Mouse (Mus musculus) E14TG2a.4 (cell line): ENCODE results near the gene Hoxb4.

Source experiments
- H3K27me3 ChIP-seq: 2 replicates; pipeline ENCODE4 v1.6.1; 2014; ENCODE audit warnings: low read length, control low read depth; ENCODE audit not compliant: insufficient read depth
- H3K36me3 ChIP-seq: 2 replicates; pipeline ENCODE4 v1.6.1; 2014; ENCODE audit warnings: low read length, control low read depth; ENCODE audit not compliant: insufficient read depth
- H3K4me1 ChIP-seq: replicated peaks from 2 replicates; pipeline ENCODE4 v1.6.1; 2014; ENCODE audit warnings: low read depth, low read length, control low read depth
- H3K4me3 ChIP-seq: replicated peaks from 2 replicates; pipeline ENCODE4 v1.5.1; 2014; ENCODE audit warnings: mild to moderate bottlenecking, low read length
- H3K9me3 ChIP-seq: 2 replicates; pipeline ENCODE4 v1.6.1; 2014; ENCODE audit warnings: low read length, control low read depth
- CTCF ChIP-seq: conservative IDR thresholded peaks from 2 replicates; pipeline ENCODE4 v1.5.1; 2014; ENCODE audit warnings: low read length
- NANOG ChIP-seq: IDR thresholded peaks from 2 replicates; pipeline ENCODE4 v1.6.1; 2014; ENCODE audit warnings: borderline replicate concordance, low read length, mixed read lengths
- POU5F1 ChIP-seq: IDR thresholded peaks from 2 replicates; pipeline ENCODE4 v1.6.1; 2014; ENCODE audit warnings: low read length, borderline replicate concordance

Gene Hoxb4

DNA sequence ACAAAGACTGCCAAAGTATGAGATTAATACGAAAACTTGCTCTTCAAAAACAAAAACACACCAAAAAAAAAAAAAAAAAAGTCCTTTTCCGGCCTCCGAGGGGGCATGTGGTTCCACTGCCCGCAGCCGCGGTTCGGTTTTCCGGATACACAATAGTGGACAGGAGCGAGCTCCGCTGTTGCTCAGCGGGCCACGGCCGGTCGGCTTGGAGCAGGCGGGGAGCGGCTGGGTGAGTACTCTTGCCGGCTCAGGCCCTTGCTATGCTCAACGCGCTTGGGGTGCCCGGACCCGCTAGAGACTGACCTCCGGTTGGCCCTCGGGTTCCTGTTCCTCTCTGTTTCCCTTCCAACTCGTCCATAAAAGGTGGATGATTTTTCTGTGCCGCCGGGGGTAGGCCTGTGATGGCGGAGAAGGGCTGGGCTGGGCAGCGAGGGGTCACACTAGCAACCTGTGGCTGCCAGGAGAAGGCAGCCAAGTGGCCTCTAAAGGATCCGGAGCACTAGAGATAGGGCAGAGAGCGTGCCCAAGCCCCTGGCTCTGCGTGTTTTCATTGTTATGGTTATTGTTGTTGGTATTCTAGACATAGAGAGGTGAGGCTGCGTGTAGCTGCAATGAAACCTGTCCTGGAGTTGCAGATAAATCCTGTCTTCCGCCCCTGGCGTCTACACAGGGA is 3.3 kb upstream of the Hoxb4 start:
- H3K4me1 ChIP-seq = peaks cover 53% of the 10 kb centered on the region
- H3K4me3 ChIP-seq = no peak overlapping the region; the same call in 1 of the 2 replicates
- TF ChIP-seq NANOG = no peak
- TF ChIP-seq POU5F1 = no peak
- no peak for TF ChIP-seq CTCF
- no peaks in the 10 kb centered on the region for H3K36me3 ChIP-seq
- no peaks in the 10 kb centered on the region for H3K9me3 ChIP-seq
- peaks cover 98% of the 10 kb centered on the region for H3K27me3 ChIP-seq

DNA sequence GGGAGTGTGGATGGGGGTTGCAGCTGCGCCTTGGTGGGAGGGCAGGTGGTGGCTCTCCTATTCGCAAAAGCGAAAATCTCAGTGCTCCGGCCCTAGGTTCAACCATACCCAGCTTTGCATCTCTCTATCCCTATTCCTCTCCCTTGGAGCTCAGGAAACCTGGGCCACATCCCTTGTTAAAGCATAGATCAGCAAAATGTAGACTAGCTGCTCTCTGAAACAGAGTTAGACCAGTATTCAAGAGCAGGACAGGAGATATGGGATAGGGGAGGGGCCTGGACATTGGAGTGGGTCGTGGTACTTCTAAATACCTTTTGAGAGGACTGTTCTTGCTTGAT is 2.8 kb upstream of the Hoxb4 start:
- H3K36me3 ChIP-seq = no peaks in the 10 kb centered on the region
- H3K4me1 ChIP-seq = peaks cover 56% of the 10 kb centered on the region
- no peak overlapping the region for H3K4me3 ChIP-seq
- H3K9me3 ChIP-seq = no peaks in the 10 kb centered on the region
- H3K27me3 ChIP-seq = peaks cover 98% of the 10 kb centered on the region
- no peak for TF ChIP-seq NANOG
- no peak for TF ChIP-seq CTCF
- no peak for TF ChIP-seq POU5F1

DNA sequence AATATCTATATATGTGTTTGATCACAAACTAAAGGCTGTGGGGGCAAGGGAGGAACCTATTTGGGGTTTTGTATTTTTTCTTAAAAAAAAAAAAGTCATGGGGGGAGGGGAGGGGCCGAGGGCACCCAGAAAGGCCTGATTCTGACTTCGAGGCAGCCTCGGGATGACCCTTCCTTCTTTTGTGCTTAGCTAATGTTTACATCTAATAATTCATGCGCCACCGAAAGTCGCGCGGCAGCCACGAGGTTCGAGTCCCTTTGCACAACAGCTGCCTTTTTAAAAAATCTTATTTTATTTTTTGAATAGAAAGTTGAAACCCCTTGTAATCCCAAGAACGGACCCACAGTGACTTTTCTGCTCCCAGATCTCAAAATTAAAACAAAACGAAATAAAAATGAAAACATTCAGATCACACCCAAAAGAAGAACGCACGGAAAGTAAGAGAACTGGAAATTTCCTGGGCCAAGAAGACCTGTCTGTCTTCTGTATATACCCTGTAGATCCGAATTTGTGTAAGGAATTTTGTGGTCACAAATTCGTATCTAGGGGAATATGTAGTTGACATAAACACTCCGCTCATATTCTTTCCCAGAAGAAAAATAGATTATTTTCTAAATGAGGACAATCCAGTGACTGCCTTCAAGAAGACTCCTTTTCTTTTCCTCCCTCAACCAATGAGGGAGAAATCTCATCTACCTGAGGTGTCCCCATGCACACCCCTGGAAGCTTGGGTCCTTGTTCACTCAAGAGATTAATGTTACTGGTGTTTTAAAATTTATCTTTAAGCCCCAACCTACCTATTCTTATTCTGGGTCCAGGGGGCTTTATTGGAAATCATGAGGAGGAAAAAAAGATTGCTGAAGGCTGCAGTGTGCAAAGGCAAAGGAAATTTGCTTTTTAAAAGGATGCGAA is 1.1 kb upstream of the Hoxb4 start:
- TF ChIP-seq POU5F1 (no peak), CTCF (no peak), NANOG (no peak)
- Histone ChIP-seq H3K4me3 (no peak overlapping the region), H3K4me1 (peaks cover 39% of the 10 kb centered on the region), H3K27me3 (peaks cover 98% of the 10 kb centered on the region), H3K9me3 (no peaks in the 10 kb centered on the region), H3K36me3 (no peaks in the 10 kb centered on the region)

DNA sequence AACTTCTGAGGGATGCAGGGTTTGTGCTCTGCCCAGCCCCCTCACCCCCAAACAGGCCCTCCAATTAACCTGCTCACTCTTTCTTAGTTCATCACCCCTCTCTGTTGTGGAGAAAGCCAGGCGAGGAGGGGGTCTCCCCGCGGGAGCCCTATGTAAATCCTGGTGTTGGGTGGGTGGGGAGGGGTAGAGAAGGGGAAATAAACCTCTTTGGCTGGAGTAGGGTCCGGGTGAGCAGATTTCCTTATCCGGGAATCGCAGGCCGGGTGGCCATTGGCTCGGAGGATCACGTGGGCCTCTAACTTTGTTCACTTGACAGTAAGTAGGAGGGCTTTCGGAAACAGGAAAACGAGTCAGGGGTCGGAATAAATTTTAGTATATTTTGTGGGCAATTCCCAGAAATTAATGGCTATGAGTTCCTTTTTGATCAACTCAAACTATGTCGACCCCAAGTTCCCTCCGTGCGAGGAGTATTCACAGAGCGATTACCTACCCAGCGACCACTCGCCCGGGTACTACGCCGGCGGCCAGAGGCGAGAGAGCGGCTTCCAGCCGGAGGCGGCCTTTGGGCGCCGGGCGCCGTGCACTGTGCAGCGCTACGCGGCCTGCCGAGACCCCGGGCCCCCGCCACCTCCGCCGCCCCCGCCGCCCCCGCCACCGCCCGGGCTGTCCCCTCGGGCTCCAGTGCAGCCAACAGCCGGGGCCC is 452 bp downstream of the Hoxb4 start:
- Histone ChIP-seq H3K4me1 (peaks cover 31% of the 10 kb centered on the region), H3K36me3 (no peaks in the 10 kb centered on the region), H3K4me3 (peak overlapping the region; percentile 70), H3K27me3 (peaks cover 98% of the 10 kb centered on the region), H3K9me3 (no peaks in the 10 kb centered on the region)
- no peak for TF ChIP-seq POU5F1
- TF ChIP-seq NANOG = no peak
- no peak for TF ChIP-seq CTCF

DNA sequence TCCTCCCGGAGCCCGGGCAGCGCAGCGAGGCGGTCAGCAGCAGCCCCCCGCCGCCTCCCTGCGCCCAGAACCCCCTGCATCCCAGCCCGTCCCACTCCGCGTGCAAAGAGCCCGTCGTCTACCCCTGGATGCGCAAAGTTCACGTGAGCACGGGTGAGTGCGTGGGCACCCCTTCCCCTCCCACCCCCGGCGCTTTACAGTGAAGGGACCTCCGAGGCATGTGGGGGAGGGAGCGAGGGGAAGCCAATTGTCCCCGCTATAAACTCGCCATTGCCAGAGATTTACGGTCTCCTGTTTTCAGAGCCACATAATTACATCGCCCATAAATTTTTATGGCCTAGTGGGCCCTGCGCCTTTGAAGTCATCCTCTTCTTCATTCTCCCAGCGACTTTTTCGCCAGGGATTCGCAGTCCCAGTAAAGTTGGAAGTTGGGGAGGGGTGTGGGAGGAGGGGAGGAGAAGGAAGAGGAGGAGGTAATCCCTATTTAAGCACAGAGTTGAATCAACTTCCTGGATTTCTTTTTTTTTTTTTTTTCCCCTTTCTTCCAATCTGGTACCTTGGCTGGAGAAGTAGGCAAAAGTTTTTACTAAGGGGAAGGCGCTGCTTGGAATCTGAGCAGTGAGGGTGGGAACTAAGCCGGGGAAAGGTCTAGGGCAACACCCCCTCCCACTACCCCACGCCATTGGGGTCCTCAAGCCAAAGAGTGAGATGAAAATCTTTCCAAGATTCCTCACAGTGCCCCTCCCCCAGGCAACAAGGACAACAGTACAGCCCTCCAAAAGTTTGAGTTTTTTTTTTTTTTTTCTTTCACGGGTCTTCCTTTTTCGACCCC is 1.2 kb downstream of the Hoxb4 start:
- Histone ChIP-seq H3K4me3 (peak overlapping the region; percentile 70), H3K9me3 (no peaks in the 10 kb centered on the region), H3K27me3 (peaks cover 98% of the 10 kb centered on the region), H3K4me1 (peaks cover 35% of the 10 kb centered on the region), H3K36me3 (no peaks in the 10 kb centered on the region)
- no peak for TF ChIP-seq POU5F1
- TF ChIP-seq CTCF = no peak
- TF ChIP-seq NANOG = no peak

DNA sequence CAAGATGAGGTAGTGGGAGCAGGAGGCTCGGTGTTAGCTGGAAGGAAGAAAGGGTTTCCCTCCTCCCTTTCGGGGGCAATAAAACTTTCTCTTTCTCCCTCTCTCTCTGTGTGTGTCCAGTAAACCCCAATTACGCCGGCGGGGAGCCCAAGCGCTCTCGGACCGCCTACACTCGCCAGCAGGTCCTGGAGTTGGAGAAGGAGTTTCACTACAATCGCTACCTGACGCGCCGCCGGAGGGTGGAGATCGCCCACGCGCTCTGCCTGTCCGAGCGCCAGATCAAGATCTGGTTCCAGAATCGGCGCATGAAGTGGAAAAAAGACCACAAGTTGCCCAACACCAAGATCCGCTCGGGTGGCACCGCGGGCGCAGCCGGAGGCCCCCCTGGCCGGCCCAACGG is 1.8 kb downstream of the Hoxb4 start:
- Histone ChIP-seq H3K27me3 (peaks cover 98% of the 10 kb centered on the region), H3K36me3 (no peaks in the 10 kb centered on the region), H3K4me1 (peaks cover 30% of the 10 kb centered on the region), H3K4me3 (peak overlapping the region; percentile 37; the same call in 1 of the 2 replicates), H3K9me3 (no peaks in the 10 kb centered on the region)
- TF ChIP-seq CTCF = no peak
- TF ChIP-seq NANOG = no peak
- TF ChIP-seq POU5F1 = no peak

DNA sequence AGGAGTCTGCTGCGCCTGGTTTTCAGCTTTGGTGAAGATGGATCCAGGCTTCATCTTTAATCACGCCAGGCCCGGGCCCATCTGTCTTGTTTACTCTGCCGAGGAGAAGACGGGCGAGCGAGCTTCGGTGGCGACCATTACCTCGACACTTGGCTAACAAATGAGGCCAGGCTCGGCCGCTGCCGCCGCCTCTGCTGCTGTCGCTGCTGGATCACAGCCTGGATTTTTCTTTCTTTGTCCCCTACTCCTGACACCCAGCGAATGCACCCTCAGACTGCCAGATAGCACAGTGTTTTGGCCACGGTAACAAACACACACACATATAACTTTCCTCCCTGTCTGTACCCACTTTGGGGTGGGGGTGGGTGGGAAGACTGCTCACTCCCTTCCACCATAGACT is 2.6 kb downstream of the Hoxb4 start:
- H3K36me3 ChIP-seq = no peaks in the 10 kb centered on the region
- H3K4me3 ChIP-seq = no peak overlapping the region
- peaks cover 98% of the 10 kb centered on the region for H3K27me3 ChIP-seq
- TF ChIP-seq CTCF (no peak), NANOG (no peak), POU5F1 (no peak)
- no peaks in the 10 kb centered on the region for H3K9me3 ChIP-seq
- H3K4me1 ChIP-seq = peaks cover 27% of the 10 kb centered on the region

DNA sequence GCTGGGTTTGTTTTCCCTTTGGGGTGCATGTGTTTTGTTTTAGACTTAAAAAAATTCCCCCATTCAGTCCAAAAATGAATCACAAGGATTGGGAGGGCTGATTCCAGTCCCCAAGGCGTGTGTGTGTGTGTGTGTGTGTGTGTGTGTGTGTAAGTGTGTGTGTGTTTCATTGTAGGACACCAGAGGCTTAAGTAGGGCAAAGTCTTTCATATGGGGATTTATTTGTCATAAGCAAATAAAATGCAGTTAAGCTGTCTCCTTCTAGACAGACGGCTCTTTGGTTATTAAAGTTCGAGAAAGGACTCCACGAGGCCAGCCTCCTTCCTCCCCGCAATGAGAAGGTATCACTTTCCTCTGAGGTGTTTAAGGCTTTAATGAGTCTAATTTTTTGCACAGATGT is 3.8 kb downstream of the Hoxb4 start:
- Histone ChIP-seq H3K9me3 (no peaks in the 10 kb centered on the region), H3K4me1 (peaks cover 39% of the 10 kb centered on the region), H3K36me3 (no peaks in the 10 kb centered on the region), H3K27me3 (peaks cover 98% of the 10 kb centered on the region), H3K4me3 (no peak overlapping the region)
- TF ChIP-seq POU5F1 (no peak), CTCF (no peak), NANOG (no peak)
